Mouse (Mus musculus): ENCODE measurements around the gene Rassf8.

Rassf8 gene

DNA sequence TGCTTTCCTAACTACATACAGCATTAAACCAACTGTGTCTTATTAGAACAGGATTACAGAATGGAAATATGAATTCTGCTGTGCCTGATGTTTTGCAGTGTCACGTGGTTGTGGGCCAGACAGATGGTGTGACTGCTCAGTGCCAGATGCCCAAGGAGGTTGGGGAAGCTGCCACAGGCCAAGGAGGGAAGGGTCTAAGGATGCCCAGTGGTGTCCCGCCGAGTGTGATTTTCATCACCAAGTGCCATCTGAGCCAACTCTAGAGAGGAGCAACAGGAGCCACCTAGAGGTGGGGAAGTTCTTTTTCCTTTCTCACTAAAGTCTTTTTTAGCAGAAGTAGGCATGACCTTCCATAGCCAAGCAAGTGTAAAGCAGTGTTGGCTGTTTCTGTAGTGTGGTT is 3.8 kb downstream of the Rassf8 start:
- DNase-seq = no peak

DNA sequence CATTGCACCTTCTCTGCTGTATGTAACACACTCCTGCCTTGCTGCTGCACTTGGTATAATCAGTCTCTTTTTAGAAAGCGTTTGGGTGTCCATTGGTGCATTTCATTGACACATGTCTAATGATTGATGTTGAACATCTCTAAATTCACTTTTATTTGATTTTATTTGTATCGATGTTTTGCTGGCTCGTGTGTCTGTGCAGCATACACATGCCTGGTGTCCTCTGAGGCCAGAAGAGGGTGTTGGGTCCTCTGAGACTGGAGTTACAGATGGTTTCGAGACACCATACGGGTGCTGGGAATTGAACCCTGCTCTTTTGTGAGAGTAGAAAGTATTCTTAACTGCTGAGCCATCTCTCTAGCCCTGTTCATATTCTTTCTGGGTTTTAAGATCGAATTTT is 6.7 kb downstream of the Rassf8 start:
- no peak for DNase-seq

DNA sequence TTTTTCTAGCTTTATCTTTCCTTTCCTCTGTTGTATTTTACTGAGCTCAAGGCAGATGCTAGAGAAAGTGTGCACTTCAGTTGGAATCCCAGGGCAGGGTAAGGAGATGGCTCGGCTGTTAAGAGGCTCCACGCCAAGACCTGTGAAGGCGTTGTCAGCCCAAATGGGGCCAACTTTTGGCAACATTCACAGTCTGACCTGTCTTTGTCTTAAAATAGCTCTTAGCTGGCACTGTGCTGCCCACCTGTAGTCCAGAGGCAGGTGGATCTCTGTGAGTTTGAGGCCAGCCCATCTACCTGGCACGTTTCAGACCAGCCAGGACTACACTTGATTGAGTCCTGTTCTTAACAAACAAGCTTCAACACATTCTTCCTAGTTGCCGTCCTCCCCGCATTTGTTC is 7.9 kb downstream of the Rassf8 start:
- no peak for DNase-seq

DNA sequence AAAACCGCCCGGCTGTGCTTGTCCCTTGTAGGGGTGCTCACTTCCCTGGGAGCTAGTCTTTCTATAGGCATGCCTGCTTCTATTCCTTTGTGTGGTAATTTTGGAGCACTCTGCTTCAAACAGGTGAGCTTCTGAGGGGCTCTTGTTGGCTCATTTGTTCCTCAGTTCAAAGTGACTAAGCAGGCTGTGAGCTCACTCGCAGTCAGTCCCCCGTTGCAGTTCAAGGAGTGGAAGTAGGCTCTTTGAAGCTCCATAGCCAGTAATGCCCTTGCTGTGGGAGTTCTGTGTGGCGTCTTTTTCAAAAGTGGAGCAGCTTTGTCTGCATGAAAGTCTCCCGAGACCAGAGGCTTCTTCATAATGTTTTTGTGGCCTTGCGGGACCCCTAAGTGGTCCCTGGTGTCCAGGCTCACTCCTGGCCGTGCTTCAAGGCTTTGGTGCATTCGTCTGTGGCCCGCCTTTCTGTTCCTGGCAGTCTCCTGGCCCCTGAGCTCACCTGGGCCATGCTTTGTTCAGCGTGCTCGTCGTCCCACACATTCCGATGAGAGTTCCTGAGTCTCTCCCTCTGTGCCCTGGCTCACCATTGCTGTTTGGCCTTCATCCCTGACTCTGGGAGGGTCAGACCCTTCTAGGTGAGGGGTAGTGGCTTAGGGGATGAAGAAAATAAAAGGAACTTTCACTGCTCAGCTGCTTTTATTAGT is 9.5 kb downstream of the Rassf8 start:
- no peak for DNase-seq

DNA sequence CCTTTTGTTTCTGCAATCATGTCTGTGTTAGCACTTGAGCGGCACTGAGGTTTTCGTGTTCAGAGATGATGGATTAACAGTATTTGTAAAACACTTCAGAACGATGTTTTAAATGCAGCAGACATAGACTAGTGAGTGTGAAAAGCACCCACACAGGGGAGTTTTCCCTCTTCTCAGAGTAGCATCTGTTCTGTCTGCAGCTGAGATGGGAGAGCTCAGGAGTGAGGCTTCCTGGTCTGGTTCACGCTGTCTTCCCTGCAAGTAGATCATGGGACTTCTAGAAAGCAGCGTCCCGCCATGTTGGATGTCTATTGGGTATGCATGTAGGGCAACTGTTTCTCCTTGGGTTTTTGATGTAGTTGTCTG is 10.1 kb downstream of the Rassf8 start:
- peak; percentile 16 for DNase-seq

DNA sequence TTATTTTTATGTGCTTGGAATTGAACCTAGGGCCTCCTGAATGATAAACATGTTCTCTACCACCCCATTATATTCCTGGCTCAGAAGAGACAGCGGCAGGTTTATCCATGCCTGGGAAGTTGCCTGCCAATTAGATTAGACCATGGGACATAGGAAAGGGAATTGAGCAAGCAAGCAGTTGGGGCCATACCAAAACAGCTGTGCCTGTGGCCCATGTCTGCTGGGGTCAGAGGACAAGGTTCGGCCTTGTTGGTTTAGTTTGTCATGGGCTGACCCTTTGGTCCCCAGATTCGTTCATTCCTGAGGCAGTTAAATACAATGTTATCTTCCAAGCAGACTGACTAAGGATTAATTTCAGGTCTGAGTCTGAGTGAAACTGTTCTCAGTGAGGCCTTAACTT is 10.8 kb downstream of the Rassf8 start:
- DNase-seq = no peak

DNA sequence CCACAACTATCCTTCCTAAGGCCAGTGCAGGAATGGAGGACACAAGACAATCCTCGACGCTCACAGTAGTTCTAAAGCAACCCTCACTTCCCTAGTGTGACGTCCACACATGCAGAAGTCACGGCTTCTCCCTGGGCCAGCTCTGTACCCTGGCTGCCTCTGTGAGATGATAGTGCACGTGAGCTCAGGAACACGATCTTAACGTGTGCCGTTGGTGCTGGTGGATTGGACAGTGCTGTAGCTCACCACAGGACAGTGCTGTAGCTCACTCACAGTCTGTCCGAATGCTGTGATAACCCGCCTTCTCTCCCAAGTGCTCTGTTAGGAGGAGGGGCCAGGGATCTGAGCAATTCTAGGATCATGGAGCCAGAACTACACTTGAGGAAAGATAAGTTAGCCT is 12.1 kb downstream of the Rassf8 start:
- DNase-seq = no peak

DNA sequence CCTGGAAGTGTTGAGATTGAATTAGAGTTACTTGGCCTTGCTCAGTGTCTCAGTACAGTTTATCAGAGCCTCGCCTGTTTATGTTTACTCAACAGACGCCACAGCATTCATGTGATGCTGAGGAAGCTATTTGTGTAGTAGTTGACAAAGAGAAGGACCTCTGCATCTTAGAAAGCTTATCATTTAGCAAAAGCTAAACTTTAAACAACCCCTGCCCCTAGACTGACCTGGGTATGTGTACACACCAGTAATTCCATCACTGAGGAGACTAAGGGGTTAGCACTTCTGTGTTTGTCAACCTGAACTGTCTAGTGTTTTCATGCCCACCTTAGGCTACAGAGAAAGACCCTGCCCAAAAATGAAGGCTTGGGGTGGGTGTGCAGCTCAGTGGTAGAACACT is 12.9 kb downstream of the Rassf8 start:
- no peak for DNase-seq

DNA sequence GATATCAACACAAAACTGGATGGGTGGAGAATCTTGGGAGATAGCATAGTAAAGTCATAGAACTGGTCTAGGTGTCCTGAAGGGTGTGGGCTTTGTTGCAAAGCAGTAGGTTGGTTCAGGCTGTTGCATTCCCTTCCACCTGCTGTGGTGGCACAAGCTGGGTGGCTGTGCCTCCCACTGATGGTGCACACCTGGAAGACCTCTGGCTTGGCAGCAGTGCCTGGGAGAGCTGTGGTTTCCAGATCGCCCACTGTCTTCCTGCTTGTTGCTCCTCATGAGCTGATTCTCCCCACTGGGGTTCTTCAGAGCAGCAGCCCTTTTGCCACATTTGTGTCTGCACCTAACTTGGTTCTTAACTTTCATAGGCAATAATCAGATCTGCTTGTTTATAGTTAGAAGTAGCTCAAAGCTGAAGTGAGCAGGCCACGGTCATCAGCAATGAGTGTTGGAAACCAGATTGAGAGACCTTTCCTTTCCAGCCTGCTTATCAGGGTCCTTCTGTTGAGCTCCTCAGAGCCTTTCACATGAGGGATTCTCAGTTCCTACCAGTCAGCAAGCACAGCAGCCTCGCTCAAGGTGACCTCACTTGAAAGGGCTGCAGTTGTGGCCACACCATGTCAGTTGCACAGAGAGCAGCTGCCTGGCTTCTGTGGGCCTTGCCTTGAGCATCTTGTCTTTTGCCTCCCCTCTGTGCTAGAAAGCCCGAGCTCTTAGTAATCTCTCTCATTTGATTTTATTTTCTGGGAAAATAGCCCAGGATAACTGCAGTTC is 13.9 kb downstream of the Rassf8 start:
- DNase-seq = no peak

DNA sequence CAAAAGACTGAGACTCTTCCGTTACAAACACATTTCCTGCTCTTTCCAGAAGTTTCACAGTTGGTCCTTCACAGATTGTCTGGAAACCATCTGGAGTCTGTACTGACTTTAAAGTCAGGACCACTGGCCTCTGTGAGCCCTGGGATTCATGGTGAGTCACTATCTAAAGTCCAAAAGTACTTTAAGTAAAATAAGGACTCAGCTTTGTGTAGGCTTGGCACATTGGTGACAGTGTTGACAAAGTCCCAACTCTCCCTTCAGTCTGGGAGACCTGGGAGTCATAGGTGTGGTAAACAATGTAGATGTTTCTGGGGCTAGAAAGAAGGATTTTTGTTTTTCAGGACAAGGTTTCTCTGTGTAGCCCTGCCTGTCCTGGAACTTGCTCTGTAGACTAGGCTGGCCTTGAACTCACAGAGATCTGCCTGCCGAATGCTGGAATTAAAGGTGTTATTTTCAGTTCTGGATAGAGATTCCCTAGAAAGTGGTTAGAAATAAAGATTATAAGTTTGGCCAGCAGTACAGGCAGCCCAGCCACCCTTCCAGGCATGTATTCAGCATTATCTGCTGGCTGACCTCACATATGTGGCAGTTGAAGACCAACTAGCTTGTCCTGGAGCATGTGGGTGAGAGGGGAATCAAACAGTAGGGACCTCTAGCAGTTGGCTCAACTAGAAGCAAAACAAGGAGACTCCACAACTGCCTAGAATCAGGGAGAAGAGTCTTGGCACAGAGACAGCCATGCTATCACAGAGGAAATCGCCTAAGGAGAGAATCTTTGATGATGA is 14.8 kb downstream of the Rassf8 start:
- DNase-seq = no peak

DNA sequence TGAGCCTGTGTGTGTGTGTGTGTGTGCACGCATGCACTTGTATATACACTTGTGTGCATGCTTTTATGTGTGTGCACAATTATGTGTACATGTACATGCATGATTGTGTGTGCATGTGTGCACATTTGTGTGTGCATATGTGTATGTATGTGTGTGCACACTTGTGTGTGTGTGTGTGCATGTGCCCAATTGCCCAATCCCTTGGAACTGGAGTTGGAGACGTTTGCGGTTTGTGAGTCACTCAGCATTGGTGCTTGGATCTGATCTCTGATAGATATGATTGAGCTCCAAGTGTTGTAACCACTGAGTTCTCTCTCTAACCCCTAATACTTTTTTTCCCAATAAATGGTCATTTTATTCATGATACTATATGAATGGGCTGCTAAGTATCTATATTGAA is 15.5 kb downstream of the Rassf8 start:
- no peak for DNase-seq

DNA sequence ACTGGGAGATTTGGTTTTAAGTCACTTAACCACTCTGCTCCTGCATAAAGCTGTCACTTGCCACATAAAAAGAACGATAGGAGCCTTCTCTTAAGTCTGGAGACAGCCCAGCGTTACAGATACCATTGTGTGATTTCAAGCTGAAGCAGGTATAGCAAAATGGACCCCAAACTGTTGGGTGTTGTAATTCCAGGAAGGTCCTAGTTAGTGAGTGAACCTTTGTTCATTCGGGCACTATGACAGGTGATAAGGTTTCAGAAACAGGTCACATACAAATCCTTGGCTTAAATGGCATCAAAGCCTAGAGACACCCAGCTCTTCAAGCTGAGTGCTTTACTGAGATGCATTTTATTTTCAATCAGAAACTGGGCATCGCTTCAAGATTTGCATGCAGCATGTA is 16.5 kb downstream of the Rassf8 start:
- no peak for DNase-seq

DNA sequence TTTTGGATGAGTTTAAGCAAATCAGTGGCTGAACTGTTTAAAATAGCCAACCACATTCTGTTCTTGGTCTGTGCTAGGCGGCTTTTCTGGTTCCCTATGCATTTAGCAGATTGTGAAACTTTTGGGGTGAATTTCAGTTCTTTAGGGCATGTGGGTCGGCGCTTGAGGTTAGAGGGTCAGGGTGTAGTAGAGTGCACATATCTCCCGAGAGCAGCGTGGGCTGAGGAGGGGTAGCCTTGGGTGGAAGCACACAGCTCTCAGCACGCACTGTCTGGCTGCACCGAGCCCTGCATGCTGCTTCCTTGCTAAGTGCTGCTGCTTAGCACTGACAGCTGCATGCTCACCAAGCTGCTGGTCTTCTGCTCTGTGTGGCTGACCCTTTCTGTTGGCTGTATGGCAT is 18.5 kb downstream of the Rassf8 start:
- DNase-seq = no peak

DNA sequence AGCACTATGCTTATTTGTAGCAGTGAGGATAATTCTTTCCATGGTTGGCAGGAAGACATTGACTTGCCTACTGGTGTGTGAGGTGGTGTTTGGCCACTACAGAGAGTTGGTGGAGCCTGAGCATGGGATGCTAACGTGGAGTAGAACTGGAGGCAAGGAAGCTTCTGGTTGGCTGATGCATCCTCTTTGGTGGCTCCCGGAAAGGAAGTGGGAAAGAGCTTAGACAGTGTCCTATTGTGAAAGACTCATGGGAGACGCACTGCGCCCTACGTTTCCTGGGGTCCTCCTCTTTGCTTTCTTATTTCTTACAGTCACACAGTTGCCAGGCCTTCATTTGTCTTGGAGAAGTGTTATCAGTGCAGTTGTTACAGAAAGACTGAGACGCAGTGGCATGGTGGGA is 20.4 kb downstream of the Rassf8 start:
- DNase-seq = no peak

DNA sequence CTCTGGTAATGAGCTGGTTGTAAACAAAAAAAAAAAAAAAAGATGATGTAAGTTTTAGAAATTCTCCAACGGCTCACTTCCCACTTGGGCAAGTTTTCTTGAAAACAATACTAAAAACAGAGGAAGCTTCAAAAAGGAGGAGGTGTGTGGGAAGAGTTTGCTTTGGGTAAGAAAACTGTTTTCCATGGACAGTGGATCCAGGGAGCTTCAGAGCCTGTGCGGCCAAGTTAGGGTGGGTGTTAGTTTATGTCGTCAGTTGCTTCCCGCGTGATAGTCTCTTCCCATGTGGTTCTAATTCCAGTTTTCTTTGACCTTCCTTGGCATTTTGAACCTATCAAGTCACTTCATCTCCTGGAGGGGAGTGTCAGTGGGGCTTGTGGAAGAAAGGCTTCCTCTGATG is 21.1 kb downstream of the Rassf8 start:
- no peak for DNase-seq

DNA sequence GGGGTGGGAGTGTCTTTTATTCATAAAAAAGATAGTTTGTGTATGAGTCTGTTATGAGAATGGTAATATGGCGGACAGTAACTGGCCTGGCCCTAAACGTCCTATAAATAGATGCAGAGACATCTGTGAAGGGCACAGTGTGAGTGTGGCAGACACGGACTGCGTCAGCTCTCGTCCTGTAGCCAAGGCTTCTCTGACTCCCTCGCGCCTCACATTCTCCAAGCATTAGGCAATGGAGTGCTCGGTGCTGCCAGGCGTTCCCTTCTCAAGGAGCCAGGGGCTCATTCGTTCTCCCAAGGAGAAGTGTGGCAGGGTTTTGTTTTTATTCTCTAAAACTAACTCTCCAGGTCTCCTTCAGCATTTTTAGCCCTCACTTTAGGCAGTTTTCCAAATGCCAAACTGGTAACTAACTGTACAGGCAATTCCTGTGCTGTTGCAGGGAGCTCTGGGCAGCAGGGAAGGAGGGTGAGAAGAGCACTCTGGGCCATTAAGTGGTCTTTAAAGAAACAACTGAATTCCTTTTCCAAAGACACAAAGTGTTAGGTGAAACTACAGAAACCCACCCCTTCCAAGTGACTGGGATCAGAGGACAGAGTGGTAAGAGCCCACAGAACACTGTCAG is 22.2 kb downstream of the Rassf8 start:
- no peak for DNase-seq

DNA sequence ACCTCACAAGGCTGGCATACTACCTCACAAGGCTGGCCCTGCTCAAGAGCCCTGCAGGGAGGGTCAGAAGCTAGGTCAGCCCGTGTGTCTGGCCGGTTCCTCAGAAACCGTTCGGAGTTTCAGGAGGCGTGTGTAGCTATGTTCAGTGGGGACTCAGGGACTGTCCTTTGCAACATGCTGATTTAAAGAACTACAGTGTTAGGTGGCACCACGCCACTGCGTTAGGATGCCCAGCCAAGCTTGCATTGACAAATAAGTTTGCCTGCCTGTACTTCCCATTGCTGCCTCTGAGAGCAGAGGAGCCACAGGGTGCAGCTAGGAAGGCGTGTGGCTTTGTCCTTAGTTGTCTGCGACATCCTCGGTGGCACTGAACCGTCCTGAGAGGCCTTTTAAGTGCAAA is 23.3 kb downstream of the Rassf8 start:
- no peak for DNase-seq

DNA sequence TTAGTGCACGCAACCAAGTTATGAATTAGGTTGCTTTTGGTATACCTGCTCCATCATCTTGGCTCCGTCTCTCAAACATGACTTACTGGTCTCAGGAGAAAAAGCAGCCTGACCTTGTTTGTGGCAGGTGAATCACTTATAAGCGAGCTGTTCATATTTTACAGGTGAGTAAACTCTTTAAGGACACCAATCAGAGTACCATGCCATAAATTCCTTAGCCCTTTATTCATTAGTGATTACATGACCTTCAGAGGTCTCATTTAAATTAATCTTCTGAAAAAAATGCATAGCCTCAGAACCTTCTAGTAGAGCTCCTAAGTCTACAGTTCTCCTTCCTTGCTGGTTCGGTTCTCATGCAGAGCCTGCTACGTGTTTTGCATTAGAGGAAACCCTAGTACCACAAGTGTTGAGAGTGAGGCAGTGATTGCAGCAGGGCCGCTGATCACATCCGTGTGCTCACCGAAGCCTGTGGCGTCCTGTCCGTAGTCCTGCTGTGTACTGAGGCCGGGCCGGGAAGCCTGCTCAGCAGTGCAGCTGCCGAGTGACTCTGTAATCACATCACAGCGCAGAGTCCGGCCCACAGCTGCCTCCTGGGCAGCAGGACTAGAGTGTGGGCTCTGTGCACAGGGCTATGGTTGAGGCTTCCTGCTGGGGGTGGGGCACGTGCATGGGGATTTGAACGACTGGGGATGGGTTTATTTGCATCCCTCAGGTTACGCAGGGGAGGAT is 23.9 kb downstream of the Rassf8 start:
- no peak for DNase-seq

DNA sequence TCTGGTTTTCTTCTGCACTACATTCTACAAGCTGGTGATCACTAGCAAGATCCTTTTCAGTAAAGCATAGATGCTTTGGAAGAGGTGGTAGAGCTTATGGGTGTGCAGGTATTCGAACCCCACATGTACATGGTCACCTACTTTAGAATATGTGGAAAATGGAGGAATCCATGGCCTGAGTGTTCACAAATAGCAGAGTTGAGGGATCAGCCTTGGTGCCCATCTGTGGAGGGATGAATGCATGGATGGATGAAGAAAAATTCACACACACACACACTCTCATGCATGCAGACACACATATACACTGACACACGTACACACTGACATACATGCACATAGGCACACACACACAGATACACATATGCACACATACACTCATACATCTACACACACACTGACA is 27.9 kb downstream of the Rassf8 start:
- no peak for DNase-seq

DNA sequence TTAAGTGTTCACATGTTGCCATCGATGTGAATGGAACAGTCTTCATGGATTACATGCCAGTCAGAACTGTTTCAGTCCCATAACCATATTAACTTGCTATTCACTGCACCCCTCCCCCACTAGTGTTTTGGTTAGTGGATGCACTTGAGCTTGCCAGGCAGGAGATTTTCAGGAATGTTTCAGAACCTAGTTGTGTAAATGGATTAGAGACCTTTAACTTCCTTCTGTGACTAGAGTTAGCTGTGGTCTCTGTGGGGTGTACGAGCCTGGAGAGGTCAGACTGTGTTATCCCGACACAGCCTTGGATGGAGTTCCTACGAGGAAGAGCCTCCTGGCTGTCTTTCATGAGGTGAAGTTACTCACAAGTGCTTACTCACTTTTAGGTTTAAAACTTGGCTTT is 29.7 kb downstream of the Rassf8 start:
- DNase-seq = no peak

DNA sequence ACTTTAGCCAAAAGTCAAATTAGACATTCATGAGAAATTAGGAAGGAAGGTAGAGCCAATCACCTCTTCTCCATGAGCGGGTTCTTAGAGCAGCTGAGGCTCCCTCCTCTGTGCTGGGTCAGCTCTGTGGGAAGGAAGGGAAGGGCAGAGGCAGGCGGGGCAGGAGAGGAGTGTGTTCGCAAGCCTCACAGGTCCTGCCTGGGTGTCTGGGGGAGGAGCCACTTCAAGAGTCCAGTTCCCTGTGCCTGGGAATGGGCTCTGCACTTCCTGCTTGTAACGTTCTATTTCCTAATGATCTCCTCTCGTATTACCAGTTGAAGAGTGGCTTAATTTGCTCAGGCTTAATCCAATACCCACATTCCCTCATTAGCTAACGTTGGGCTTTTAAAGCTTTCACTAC is 32.8 kb downstream of the Rassf8 start:
- no peak for DNase-seq

DNA sequence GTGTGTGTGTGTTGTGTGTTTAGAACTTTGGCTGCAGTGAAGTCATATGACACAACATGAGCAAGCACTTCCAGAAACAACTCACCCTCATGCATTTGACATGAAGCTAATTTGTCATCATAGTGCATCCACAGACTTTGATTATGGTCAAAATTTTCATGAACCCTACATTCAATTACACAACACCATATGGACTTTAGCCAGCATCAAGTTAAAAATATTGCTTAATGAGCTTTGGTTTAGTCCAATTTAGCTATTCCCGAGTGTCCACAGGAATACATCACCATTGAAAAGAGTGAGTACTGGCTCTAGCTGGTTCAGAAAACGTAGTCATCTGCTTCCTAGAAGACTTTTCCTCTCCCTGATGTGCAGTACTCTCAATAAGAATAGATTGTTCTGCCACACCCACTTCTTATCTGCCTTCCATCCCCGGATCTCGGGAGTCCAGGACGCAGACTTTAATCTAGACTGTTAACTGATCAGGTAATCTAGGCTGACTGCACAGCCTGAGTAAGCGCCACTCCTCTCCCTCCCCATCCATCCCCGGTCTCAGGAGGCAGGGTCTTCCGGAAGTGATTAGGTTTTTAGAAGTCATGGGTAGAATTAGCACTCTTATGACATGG is 33.7 kb downstream of the Rassf8 start:
- DNase-seq = no peak

Data from right cerebral cortex, adult 18-20 months (tissue).